Mouse (Mus musculus) G1E (cell line): ENCODE measurements around the gene Uspl1.

Source experiments
- CTCF ChIP-seq: IDR thresholded peaks from 2 replicates; pipeline ENCODE4 v1.5.1; 2012; ENCODE audit warnings: low read depth, low read length, inconsistent platforms, mixed read lengths
- GATA1 ChIP-seq: IDR thresholded peaks from 2 replicates; pipeline ENCODE4 v1.6.1; 2012; ENCODE audit warnings: borderline replicate concordance, low read length, inconsistent platforms, mixed read lengths
- GATA2 ChIP-seq: IDR thresholded peaks from 2 replicates; pipeline ENCODE4 v1.6.1; 2012; ENCODE audit warnings: low read depth, low read length, inconsistent platforms, borderline replicate concordance
- POLR2AphosphoS5 ChIP-seq: IDR thresholded peaks from 2 replicates; pipeline ENCODE4 v1.6.1; 2012; ENCODE audit warnings: low read depth, low read length, inconsistent platforms; ENCODE audit not compliant: insufficient replicate concordance
- TAL1 ChIP-seq: conservative IDR thresholded peaks from 2 replicates; pipeline ENCODE4 v1.6.1; 2012; ENCODE audit warnings: low read depth, low read length, inconsistent platforms, mixed read lengths

- TF ChIP-seq CTCF, result no peak
- TF ChIP-seq GATA2, result no peak
- no peak for TF ChIP-seq TAL1
- TF ChIP-seq GATA1, result no peak
- TF ChIP-seq POLR2AphosphoS5, result no peak
These were observed 665 bp downstream of the Uspl1 start for GRCm38 (mm10) chr5:149184844-149185186.
